Mouse (Mus musculus) effector memory CD4-positive, alpha-beta T cell, adult 7 months (primary cell): ENCODE measurements around the gene Hspbap1. TPM values are rescaled to one million over a fixed set of nuclear protein-coding genes. Genes with fewer than 3 reads are reported as not detected.

Source experiments
- polyA plus RNA-seq: library from polyadenylated mRNA; unstranded; fragments of 100-300 nt; shearing (Covaris generic); gene quantifications from one replicate; pipeline ENCODE4 v1.2.1, GENCODE M21; 2017

Gene Hspbap1
- 7.5 TPM for polyA plus RNA-seq

DNA sequence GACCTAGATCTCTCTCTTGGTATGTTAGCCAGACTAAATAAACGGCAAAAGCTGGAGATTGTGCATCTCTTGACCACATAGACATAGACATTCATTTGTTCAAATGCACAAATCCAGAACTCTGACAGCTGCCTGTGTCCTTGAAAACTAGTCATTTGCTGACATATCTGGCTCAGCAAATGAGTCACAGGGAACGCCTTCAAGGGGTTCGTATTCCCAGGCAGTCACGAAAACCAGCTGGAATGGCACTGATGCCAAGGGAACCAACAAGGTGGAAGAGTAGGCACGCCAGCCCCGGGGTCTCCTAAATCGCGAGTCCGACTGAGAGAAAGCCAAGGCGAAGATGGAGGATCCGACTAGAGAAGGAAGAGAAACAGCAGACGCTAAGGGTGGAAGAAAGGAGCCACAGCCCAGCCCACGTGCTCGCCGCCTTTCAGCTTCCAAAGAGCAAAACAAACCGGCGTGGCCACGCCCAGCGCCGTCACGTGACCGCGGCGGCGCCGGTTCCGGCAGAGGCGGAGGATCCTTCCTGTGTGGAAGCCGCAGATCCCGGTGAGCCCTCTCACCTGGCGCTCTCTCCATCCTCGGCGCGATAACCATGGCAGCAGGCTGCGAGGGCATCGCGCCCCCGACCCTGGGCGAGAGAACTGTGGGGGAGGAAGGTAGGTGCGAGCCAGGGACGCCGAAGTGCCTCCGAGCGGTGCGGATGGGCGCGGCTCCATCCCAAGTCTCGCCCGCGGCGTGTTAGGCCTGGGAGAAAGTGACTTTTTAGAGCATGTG is at the start of gene Hspbap1:
TSS of gene Hspbap1 (plus strand) at position 498 of the 780 bp plus-strand sequence.

DNA sequence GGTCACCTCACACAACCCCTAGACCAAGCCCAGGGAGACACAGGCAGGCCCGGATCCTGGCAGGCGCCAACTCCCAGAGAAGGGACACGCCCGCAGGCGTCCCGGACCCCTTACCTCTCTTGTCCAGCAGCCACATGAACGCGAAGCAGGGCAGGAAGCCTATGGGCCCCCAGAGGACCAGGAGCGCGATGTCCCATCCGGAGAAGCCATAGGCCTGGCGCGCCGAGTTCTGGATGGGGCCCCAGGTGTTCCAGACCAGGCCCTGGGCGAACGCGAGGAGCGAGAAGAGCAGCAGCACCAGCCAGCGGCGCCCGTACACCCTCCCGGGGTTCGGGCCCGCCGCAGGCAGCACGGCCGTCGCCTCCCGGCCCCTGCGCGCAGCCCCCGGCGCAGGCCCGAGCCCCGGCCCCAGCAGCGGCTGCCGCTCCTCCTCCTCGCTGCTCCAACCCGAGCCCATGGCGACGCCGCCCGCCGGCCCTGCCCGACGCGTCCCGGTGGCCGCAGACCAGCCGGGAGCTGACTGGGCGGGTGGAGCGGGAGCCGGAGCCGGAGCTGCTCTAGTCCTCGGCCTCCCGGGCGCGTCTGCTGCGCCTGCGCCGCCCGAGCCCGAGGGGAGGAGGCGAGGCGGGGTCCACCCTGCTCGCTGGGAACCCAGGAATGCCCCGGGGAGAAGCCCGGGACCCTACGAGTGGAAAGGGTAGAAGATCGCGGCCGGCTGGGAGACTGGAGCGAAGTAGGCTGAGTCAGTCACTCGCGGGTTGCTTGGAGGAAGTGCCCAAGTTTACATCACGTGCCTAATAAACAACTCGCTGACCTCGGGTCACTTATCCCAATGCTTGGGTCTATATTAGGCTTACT is 1.2 kb upstream of the Hspbap1 start, which contains the start of gene Dirc2:
TSS of gene Dirc2 (minus strand) at position 572 of the 858 bp plus-strand sequence.

DNA sequence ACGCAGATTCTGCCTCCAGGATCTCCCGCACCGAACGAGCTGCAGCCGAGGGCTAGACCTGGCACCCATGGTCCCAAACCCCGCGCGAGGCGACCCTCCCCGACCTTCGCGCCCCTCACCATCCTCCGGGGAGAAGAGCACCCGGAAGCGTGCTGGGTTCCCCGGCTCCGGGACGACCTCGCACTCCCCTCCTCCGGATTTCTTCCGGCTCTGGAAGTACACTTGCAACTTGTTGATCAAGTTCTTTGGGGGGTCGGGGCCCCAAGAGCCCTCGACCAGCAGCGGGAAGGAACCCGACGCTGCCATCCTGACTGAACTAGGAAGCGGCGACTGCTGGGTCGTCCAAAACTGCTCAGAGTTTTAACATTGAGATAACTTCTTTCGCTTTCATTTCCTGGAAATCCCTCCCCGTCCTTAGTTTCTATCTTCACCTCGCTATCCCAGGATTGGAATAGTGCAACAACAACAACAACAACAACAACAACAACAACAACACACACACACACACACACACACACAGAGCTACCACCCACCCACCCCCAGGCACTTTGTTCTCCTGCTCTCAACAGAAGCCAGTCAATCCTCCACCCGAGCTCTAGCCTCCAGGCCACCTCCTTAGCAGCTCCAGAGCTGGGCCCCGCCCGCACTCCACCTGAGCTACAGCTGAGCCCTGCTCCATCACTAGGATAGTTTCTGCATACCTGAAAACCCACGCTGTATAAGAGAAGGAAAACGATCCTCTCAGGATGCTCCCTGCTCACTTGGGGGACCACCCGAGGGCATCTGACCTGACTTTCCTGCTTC is 101.1 kb downstream of the Hspbap1 start, which contains the start of gene Parp14:
TSS of gene Parp14 (minus strand) at position 497 of the 804 bp plus-strand sequence.

Other genes with a start within 250 kb of the Hspbap1 start
- 0.51 TPM for gene Sema5b, start 229.2 kb upstream of the Hspbap1 start, polyA plus RNA-seq
- gene Dirc2, start 1.0 kb upstream of the Hspbap1 start, polyA plus RNA-seq = 29.7 TPM
- 49.3 TPM for gene Parp14, start 101.2 kb downstream of the Hspbap1 start, polyA plus RNA-seq
- 36.1 TPM for gene Parp9, start 168.1 kb downstream of the Hspbap1 start, polyA plus RNA-seq
- gene Dtx3l, start 168.8 kb downstream of the Hspbap1 start, polyA plus RNA-seq = 21.9 TPM
- 194 TPM for gene Kpna1, start 208.4 kb downstream of the Hspbap1 start, polyA plus RNA-seq